Mouse (Mus musculus) cortical plate, adult 2 months (tissue): Measurements from ENCODE around the gene Wdr66. TPM values are rescaled to one million over a fixed set of nuclear protein-coding genes. Genes with fewer than 3 reads are reported as not detected.
"Not testable (repeated sequence)": the region's sequence is repeated elsewhere in the genome, so short reads cannot be mapped to it uniquely, and the experiment has no call there.

Source experiments
- H3K27ac ChIP-seq: fragments of 200-500 bp; 2 replicates; pipeline ENCODE4 v1.5.1; 2012; ENCODE audit warnings: low read length, control low read depth, inconsistent platforms; ENCODE audit not compliant: insufficient read depth
- H3K4me1 ChIP-seq: fragments of 200-500 bp; 2 replicates; pipeline ENCODE4 v1.6.1; 2011; ENCODE audit warnings: low read length; ENCODE audit not compliant: control insufficient read depth, insufficient read depth
- H3K4me3 ChIP-seq: fragments of 200-500 bp; 2 replicates; pipeline ENCODE4 v1.5.1; 2011; ENCODE audit warnings: mild to moderate bottlenecking, low read length, control low read depth; ENCODE audit not compliant: insufficient read depth
- CTCF ChIP-seq: fragments of 200-500 bp; IDR thresholded peaks from 2 replicates; pipeline ENCODE4 v1.5.1; 2011; ENCODE audit warnings: mild to moderate bottlenecking, control low read depth, low read length; ENCODE audit not compliant: insufficient read depth; ENCODE audit errors: extremely low read depth
- POLR2A ChIP-seq: fragments of 200-500 bp; IDR thresholded peaks from 2 replicates; pipeline ENCODE4 v1.6.1; 2011; ENCODE audit warnings: mild to moderate bottlenecking, low read length, control low read depth; ENCODE audit not compliant: insufficient read depth; ENCODE audit errors: extremely low read depth
- polyA plus RNA-seq: library from polyadenylated mRNA; depleted of rRNA; stranded (reverse); fragments of >200 nt; gene quantifications from 2 replicates; pipeline ENCODE4 v1.2.3, GENCODE M21; 2012; rRNA removed

Wdr66 gene
- polyA plus RNA-seq, result 5.2 and 6.7 TPM in 2 replicates

DNA sequence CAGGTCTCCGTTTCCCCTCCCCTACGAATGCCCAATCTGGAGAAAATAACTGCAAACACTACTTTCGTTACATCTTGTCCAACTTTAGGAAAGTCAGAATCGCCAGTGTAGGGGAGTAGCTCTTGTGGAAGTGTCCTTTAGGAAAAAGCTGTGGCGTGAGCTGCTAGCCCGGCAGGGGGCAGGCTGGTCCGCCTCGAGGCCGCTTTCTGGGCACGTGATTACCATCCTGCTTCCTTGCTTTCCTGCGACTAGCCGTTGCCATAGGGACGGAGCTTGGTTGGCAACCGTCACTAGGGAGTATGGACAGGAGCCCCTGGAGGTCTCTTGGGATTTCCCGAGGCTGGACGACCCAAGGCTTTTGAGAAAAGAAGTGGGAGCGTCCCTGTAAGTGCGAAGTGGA lies at the start of gene Wdr66:
Gene Wdr66 (plus strand): TSS at position 269 of the 400 bp plus-strand sequence.
- no peak within 1 kb of the TSS for H3K27ac ChIP-seq
- H3K4me1 ChIP-seq, result no peaks in the 10 kb centered on the region
- TF ChIP-seq CTCF (peak; percentile 88), POLR2A (no peak)
- H3K4me3 ChIP-seq, result peak within 1 kb of the TSS; percentile 25

DNA sequence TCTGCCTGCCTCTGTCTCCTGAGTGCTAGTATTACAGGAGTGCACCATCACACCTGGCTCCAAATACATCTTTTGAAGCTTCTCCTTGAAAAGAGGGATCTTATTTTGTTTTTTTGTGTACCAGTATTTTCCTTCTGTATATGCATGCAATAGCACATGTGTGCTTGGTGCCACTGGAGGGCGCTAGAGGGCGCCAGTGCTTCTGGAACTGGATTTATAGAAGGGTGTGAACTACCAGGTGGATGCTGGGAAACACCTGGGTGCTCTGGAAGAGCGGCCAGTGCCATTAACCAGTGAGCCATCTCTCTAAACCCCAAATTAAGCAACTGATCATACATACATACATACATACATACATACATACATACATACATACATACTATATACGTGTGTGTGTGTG lies 49.1 kb upstream of the Wdr66 start:
- H3K4me1 ChIP-seq, H3K27ac ChIP-seq, H3K4me3 ChIP-seq: not testable (repeated sequence)

DNA sequence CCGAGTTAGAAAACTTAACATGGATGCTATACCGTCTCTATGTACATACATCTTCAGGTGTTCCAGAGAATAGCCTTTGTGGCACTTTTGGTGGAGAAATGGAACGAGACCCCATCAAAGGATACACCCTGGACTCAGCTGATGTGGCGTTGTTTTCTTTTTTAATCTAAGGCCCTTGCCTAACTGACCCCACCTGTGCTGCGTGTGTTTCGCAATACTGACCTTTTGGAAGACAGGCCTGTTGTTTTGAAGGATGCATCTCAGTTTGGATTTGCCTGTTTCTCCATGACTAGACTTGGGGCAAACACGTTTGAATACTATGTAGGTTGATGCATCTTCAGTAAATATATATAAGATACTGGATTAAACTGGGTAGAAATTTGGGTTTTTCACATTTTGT lies 48.3 kb upstream of the Wdr66 start:
- H3K4me3 ChIP-seq, H3K4me1 ChIP-seq, H3K27ac ChIP-seq: not testable (repeated sequence)

DNA sequence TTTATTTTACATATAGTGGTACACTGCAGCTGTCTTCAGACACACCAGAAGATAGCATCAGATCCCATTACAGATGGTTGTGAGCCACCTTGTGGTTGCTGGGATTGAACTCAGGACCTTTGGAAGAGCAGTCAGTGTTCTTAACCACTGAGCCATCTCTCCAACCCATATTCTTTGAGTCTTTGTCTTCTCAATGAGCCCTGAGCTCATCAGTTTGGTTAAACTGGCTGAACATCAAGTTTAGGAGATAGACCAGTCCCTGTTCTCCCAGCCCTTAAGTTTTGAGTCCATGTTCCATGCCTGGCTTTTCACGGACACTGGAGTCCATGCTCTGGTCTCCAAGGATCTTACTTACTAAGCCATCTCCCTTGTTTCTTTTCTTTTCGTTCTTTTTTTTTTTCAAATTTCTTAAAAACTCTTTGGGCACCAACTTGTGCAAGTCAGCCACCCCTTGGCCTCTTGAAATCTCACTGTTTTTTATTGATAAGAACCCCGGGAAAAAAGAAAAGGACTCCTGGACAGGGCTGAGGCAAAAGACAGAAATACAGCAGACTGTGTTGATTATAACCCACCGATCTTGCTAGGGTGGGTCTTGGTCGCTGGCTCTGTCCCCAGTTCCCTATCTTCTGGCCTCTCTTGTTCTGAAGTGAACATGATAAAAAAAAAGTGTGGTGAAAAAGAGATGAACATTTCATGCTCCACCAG lies 29.4 kb upstream of the Wdr66 start:
- not testable (repeated sequence) for H3K27ac ChIP-seq

DNA sequence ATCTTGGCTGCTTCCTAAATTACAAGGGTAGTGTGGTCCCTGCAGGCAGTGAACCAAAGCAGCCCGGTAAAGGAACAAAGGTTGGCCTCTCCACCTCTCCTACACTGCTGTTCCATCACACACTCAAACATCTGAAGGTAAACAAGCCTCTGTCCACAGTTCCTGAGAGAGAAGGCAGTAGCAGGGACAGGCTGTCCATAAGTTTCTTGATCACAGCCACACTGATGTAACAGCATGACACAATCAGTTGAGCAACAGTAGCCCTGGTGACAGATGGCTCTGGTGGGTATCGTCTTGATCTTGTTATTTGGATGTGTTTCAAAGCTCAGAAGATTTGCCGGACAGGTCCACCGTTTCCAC lies 28.9 kb upstream of the Wdr66 start:
- Histone ChIP-seq H3K4me3 (no peak overlapping the region), H3K4me1 (no peaks in the 10 kb centered on the region), H3K27ac (no peak overlapping the region)
- TF ChIP-seq POLR2A, result no peak
- no peak for TF ChIP-seq CTCF

More for the DNA sequence above, 29.4 kb upstream of the Wdr66 start:
- H3K4me1 ChIP-seq, H3K4me3 ChIP-seq: not testable (repeated sequence)

DNA sequence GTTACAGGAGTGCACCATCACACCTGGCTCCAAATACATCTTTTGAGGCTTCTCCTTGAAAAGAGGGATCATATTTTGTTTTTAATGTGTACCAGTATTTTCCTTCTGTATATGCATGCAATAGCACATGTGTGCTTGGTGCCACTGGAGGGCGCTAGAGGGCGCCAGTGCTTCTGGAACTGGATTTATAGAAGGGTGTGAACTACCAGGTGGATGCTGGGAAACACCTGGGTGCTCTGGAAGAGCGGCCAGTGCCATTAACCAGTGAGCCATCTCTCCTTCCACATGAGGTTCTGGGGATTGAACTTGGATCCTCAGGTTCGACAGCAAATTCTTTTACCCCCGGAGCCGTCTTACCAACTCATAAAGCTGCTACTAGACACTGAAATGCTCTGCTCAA lies 28.0 kb upstream of the Wdr66 start:
- not testable (repeated sequence) for H3K27ac ChIP-seq, H3K4me3 ChIP-seq, H3K4me1 ChIP-seq

DNA sequence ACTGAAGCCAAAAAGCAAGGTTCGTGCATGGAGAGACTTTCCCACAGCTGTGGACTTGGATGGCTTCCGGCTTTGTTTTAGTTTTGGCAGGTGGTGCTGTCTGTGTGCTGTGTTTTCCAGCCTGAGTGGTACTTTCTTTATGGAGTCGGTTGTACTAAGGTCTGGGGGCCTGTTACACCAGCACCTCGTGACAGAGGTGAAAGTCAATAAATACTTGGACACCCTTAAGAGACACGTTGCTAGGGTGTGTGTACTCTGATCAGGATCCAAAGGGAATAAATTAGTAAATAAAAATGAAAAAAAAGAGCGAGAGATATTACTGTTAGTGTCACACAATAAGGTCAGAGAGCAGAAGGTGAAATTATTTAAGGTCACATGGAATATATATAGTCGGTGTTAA lies 25.1 kb upstream of the Wdr66 start:
- Histone ChIP-seq H3K27ac (no peak overlapping the region), H3K4me3 (no peak overlapping the region), H3K4me1 (peaks cover 4% of the 10 kb centered on the region; the same call in 1 of the 2 replicates)
- TF ChIP-seq POLR2A (no peak), CTCF (no peak)

DNA sequence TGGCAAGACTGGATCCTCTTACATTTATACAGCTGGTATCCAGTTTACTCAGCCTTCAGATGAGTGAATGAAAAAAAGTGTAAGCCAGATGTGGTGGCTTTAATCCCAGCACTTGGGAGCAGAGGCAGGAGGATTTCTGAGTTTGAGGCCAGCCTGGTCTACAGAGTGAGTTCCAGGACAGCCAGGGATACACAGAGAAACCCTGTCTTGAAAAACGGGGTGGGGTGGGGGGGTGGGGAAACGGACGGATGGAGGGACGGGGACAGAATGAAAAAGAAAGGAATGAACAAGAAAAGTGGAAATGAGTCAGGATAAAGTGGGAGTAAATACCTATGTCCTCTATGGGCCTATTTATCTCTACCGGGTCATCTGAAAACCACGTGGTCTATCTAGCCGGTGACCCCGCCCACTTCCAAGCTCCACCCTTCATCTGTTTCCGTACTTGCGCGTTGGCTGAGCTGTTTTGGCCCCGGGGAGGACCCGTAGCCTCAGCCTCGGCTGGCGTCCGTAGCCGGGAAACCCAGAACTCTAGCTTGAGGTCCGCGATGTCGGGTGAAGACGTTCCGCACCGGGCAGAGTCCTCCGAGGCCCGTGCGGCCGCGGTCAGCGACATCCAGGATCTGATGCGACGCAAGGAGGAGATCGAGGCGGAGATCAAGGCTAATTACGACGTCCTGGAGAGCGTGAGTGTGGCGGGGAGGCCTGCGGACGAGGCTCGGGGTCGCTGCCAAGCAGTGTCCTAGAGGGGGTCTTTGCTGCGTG lies 24.0 kb upstream of the Wdr66 start:
- peaks cover 4% of the 10 kb centered on the region; the same call in 1 of the 2 replicates for H3K4me1 ChIP-seq
- peak overlapping the region; percentile 86 for H3K4me3 ChIP-seq
- no peak overlapping the region for H3K27ac ChIP-seq
- TF ChIP-seq POLR2A, result peak; percentile 47; the same call in 1 of the 2 replicates
- TF ChIP-seq CTCF, result no peak

DNA sequence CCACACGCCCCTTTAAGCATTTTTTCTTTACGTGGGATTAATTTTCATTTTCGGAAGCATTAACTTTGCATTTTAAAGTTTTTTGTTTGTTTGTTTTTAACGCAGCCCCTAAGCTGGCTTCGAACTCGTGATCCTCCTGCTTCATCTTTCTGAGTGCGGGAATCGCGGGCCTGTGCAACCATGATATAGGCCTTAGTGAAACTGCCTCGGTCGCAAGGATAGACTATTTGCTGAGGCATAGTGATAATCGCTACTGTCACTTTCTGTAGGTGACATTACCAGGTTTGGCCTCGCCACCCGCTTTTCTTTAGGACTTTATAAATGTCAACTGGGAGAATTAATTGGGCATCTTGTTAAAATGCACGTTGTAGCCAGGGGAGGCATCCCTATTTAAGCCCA lies 23.4 kb upstream of the Wdr66 start:
- no peak for TF ChIP-seq CTCF
- no peak for TF ChIP-seq POLR2A
- Histone ChIP-seq H3K4me3 (peak overlapping the region; percentile 86), H3K4me1 (peaks cover 4% of the 10 kb centered on the region; the same call in 1 of the 2 replicates), H3K27ac (no peak overlapping the region)

DNA sequence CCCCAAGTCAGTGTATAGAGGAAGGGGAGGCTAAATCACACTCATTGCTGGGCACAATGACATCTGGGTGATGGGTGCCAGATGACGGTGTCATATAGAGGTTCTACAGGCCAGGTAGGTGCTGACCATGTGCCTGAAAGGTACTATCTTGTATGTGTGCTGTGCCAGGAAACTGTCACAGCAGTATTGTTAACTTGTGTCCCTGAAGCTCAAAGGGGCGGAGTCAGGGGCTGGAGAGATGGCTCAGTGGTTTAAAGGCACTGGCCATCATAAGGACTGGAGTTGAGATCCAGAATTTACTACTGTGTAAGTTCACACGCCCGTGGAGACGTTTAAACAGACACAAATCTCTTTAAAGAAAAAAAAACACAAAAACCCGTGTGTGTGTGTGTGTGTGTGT lies 22.6 kb upstream of the Wdr66 start:
- no peak for TF ChIP-seq POLR2A
- TF ChIP-seq CTCF, result no peak
- no peak overlapping the region; the same call in 1 of the 2 replicates for H3K4me3 ChIP-seq
- peaks cover 4% of the 10 kb centered on the region; the same call in 1 of the 2 replicates for H3K4me1 ChIP-seq
- no peak overlapping the region for H3K27ac ChIP-seq
